Mouse (Mus musculus) neural tube, embryonic 11.5 days (tissue): ENCODE measurements around the gene Thsd4. TPM values are rescaled to one million over a fixed set of nuclear protein-coding genes. Genes with fewer than 3 reads are reported as not detected.
A peak's percentile ranks its signal among the peaks of the same experiment; 100 is the strongest.

ENCODE experiments used
- ATAC-seq: fragments of 200-750 bp; cut with Nextera tagmentation; 2 replicates; pipeline ENCODE4 v1.8.0; 2017; ENCODE audit warnings: moderate number of reproducible peaks, mild to moderate bottlenecking, moderate TSS enrichment, moderate library complexity; ENCODE audit not compliant: insufficient read depth, low FRiP score, low TSS enrichment
- DNase-seq: peaks from one replicate; pipeline ENCODE4 v3.0.0-alpha.2; 2015; ENCODE audit warnings: low spot score
- H3K27ac ChIP-seq: fragments of 300-500 bp; sonication (generic); 2 replicates; pipeline ENCODE4 v1.5.1; 2014; ENCODE audit warnings: low read depth, mild to moderate bottlenecking, low read length
- H3K27me3 ChIP-seq: fragments of 300-500 bp; sonication (generic); 2 replicates; pipeline ENCODE4 v1.6.1; 2014; ENCODE audit warnings: mild to moderate bottlenecking, low read length, mixed read lengths; ENCODE audit not compliant: control insufficient read depth, insufficient read depth
- H3K36me3 ChIP-seq: fragments of 300-500 bp; sonication (generic); 2 replicates; pipeline ENCODE4 v1.6.1; 2014; ENCODE audit warnings: mild to moderate bottlenecking, low read length, moderate library complexity, mixed read lengths; ENCODE audit not compliant: control insufficient read depth, insufficient read depth
- H3K4me1 ChIP-seq: fragments of 300-500 bp; sonication (generic); 2 replicates; pipeline ENCODE4 v1.6.1; 2014; ENCODE audit warnings: low read length, mixed read lengths; ENCODE audit not compliant: control insufficient read depth, insufficient read depth
- H3K4me2 ChIP-seq: fragments of 300-500 bp; sonication (generic); 2 replicates; pipeline ENCODE4 v1.6.1; 2014; ENCODE audit warnings: low read depth, mild to moderate bottlenecking, moderate library complexity
- H3K4me3 ChIP-seq: fragments of 300-500 bp; sonication (generic); 2 replicates; pipeline ENCODE4 v1.5.1; 2014; ENCODE audit warnings: low read depth, low read length
- H3K9ac ChIP-seq: fragments of 300-500 bp; sonication (generic); 2 replicates; pipeline ENCODE4 v1.6.1; 2014; ENCODE audit warnings: mild to moderate bottlenecking, low read length
- H3K9me3 ChIP-seq: fragments of 300-500 bp; sonication (generic); 2 replicates; pipeline ENCODE4 v1.6.1; 2016; ENCODE audit warnings: low read length; ENCODE audit not compliant: control insufficient read depth
- WGBS: fragments of 180-500 bp; shearing (Covaris S2); extraction: QIAGEN DNeasy Blood & Tissue Kit; methylation state at CpG from one replicate; pipeline ENCODE4 v1.1.7; 2014; 5-methylcytosine and 5-hydroxymethylcytosine counted together
- polyA plus RNA-seq: library from polyadenylated mRNA; unstranded; fragments of >200 nt; fragmentation: Nextera tagmentation; extraction: Ambion mirVana; gene quantifications from 2 replicates; pipeline ENCODE4 v1.2.1, GENCODE M21; 2014

Gene Thsd4
- polyA plus RNA-seq, 1 experiment from 2014 or later = 5.4 TPM

GRCm38 (mm10) chr9:60160855-60161254, 361.0 kb downstream of the Thsd4 start:
- Histone ChIP-seq H3K9ac (no peak overlapping the region), H3K4me3 (no peak overlapping the region), H3K27ac (peak overlapping the region; percentile 7; the same call in 1 of the 2 replicates), H3K9me3 (no peaks in the 10 kb centered on the region), H3K4me1 (peaks cover 5% of the 10 kb centered on the region; the same call in 1 of the 2 replicates), H3K4me2 (no peak overlapping the region), H3K27me3 (no peaks in the 10 kb centered on the region), H3K36me3 (no peaks in the 10 kb centered on the region)
- DNase-seq = no peak
- WGBS = 12% methylated on average over 5 of the region's 5 CpGs
- ATAC-seq = no peak

GRCm38 (mm10) chr9:60160194-60160593, 361.7 kb downstream of the Thsd4 start:
- no peak for ATAC-seq
- Histone ChIP-seq H3K9ac (no peak overlapping the region), H3K4me3 (no peak overlapping the region), H3K9me3 (no peaks in the 10 kb centered on the region), H3K27ac (no peak overlapping the region), H3K4me1 (peaks cover 5% of the 10 kb centered on the region; the same call in 1 of the 2 replicates), H3K4me2 (no peak overlapping the region), H3K27me3 (no peaks in the 10 kb centered on the region), H3K36me3 (no peaks in the 10 kb centered on the region)
- DNase-seq = no peak
- 63% methylated on average over 7 of the region's 7 CpGs for WGBS

- no peak overlapping the region for H3K4me2 ChIP-seq
- DNase-seq (no peak), ATAC-seq (no peak)
- H3K27me3 ChIP-seq = no peaks in the 10 kb centered on the region
- no peak overlapping the region for H3K4me3 ChIP-seq
- H3K9me3 ChIP-seq = no peaks in the 10 kb centered on the region
- H3K9ac ChIP-seq = no peak overlapping the region
- H3K27ac ChIP-seq = no peak overlapping the region
- WGBS = 98% methylated on average over 1 of the region's 1 CpGs
- H3K4me1 ChIP-seq = peaks cover 6% of the 10 kb centered on the region; the same call in 1 of the 2 replicates
- H3K36me3 ChIP-seq = no peaks in the 10 kb centered on the region
These were observed 368.9 kb downstream of the Thsd4 start for GRCm38 (mm10) chr9:60152990-60153389.

- DNase-seq (no peak), ATAC-seq (no peak)
- H3K27me3 ChIP-seq = no peaks in the 10 kb centered on the region
- peaks cover 6% of the 10 kb centered on the region; the same call in 1 of the 2 replicates for H3K4me1 ChIP-seq
- WGBS = 89% methylated on average over 11 of the region's 11 CpGs
- no peak overlapping the region for H3K9ac ChIP-seq
- no peak overlapping the region for H3K4me2 ChIP-seq
- no peak overlapping the region for H3K27ac ChIP-seq
- H3K4me3 ChIP-seq = no peak overlapping the region
- no peaks in the 10 kb centered on the region for H3K9me3 ChIP-seq
- no peaks in the 10 kb centered on the region for H3K36me3 ChIP-seq
These were observed 369.8 kb downstream of the Thsd4 start for GRCm38 (mm10) chr9:60151897-60152627.

GRCm38 (mm10) chr9:60150511-60150910, 371.3 kb downstream of the Thsd4 start:
- H3K9ac ChIP-seq = no peak overlapping the region
- DNase-seq = no peak
- H3K27me3 ChIP-seq = no peaks in the 10 kb centered on the region
- WGBS = 86% methylated on average over 1 of the region's 1 CpGs
- H3K9me3 ChIP-seq = no peaks in the 10 kb centered on the region
- H3K4me2 ChIP-seq = no peak overlapping the region
- ATAC-seq = no peak
- no peak overlapping the region for H3K27ac ChIP-seq
- no peaks in the 10 kb centered on the region for H3K36me3 ChIP-seq
- H3K4me1 ChIP-seq = peaks cover 6% of the 10 kb centered on the region; the same call in 1 of the 2 replicates
- H3K4me3 ChIP-seq = no peak overlapping the region

GRCm38 (mm10) chr9:60148988-60149387, 372.9 kb downstream of the Thsd4 start:
- DNase-seq = no peak
- H3K4me3 ChIP-seq = no peak overlapping the region
- H3K4me1 ChIP-seq = peaks cover 6% of the 10 kb centered on the region; the same call in 1 of the 2 replicates
- no peaks in the 10 kb centered on the region for H3K36me3 ChIP-seq
- ATAC-seq = no peak; the same call in 1 of the 2 replicates
- H3K9ac ChIP-seq = no peak overlapping the region
- H3K27me3 ChIP-seq = no peaks in the 10 kb centered on the region
- 34% methylated on average over 7 of the region's 7 CpGs for WGBS
- no peak overlapping the region for H3K4me2 ChIP-seq
- peak overlapping the region; percentile 58 for H3K27ac ChIP-seq
- H3K9me3 ChIP-seq = no peaks in the 10 kb centered on the region

GRCm38 (mm10) chr9:60147401-60147800, 374.4 kb downstream of the Thsd4 start:
- DNase-seq = no peak
- H3K27ac ChIP-seq = no peak overlapping the region
- peaks cover 6% of the 10 kb centered on the region; the same call in 1 of the 2 replicates for H3K4me1 ChIP-seq
- H3K36me3 ChIP-seq = no peaks in the 10 kb centered on the region
- no peak overlapping the region for H3K9ac ChIP-seq
- H3K27me3 ChIP-seq = no peaks in the 10 kb centered on the region
- H3K4me3 ChIP-seq = no peak overlapping the region
- 25% methylated on average over 4 of the region's 4 CpGs for WGBS
- H3K9me3 ChIP-seq = no peaks in the 10 kb centered on the region
- no peak overlapping the region for H3K4me2 ChIP-seq
- ATAC-seq = no peak

GRCm38 (mm10) chr9:60143816-60144215, 378.0 kb downstream of the Thsd4 start:
- no peak overlapping the region for H3K4me2 ChIP-seq
- no peak overlapping the region for H3K4me3 ChIP-seq
- no peaks in the 10 kb centered on the region for H3K36me3 ChIP-seq
- WGBS = 97% methylated on average over 6 of the region's 6 CpGs
- H3K4me1 ChIP-seq = peaks cover 17% of the 10 kb centered on the region
- H3K9me3 ChIP-seq = no peaks in the 10 kb centered on the region
- DNase-seq (no peak), ATAC-seq (no peak)
- H3K9ac ChIP-seq = no peak overlapping the region
- no peak overlapping the region for H3K27ac ChIP-seq
- no peaks in the 10 kb centered on the region for H3K27me3 ChIP-seq

GRCm38 (mm10) chr9:60141081-60141514, 380.7 kb downstream of the Thsd4 start:
- Histone ChIP-seq H3K4me3 (no peak overlapping the region), H3K27me3 (no peaks in the 10 kb centered on the region), H3K4me2 (no peak overlapping the region), H3K27ac (no peak overlapping the region), H3K9ac (no peak overlapping the region), H3K9me3 (no peaks in the 10 kb centered on the region), H3K36me3 (no peaks in the 10 kb centered on the region), H3K4me1 (peaks cover 16% of the 10 kb centered on the region)
- DNase-seq (peak; percentile 41), ATAC-seq (no peak)
- WGBS = 37% methylated on average over 7 of the region's 7 CpGs
